Mouse (Mus musculus): Measurements from ENCODE around the gene Lce3d.
A peak's percentile ranks its signal among the peaks of the same experiment; 100 is the strongest.

Gene Lce3d

DNA sequence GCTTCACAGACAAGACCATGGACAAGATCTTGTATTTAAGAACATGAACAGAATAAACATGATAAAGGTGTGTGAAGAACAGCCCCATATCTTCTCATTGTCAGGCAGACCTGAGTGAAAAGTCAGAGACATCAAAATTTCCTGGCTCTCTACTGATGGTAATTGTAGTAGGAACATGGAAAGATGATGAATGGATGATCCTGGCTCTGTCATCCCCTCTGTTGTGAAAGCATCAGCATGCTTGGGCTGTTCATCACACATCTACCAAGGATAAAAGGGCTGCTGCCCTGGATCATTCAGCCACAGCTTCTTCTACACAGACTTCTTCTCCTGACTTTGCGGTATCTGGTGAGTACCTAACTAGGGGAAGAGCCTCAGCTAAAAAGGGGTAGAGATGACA, at the start of gene Lce3d:
Lce3d (plus strand) TSS at position 301 of the 400 bp plus-strand sequence.
- DNase-seq = no peak

DNA sequence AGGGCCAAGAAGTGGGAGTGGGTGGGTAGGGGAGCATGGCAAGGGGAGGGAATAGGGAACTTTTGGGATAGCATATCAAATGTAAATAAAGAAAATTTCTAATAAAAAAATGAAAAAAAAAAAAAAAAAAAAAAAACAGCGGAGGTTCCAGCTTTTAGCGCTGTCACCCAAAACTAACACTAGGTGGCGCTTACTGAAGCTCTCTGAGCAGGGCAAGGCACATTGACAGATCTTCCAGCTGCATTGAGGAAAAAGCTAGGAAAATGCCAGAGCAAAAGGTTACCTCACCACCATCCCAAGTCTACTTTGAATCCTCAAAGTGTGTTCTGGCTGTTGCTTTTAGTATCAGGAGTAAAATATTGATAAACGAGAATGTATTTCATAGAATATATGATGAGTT, 49.6 kb upstream of the Lce3d start:
- no peak for DNase-seq

DNA sequence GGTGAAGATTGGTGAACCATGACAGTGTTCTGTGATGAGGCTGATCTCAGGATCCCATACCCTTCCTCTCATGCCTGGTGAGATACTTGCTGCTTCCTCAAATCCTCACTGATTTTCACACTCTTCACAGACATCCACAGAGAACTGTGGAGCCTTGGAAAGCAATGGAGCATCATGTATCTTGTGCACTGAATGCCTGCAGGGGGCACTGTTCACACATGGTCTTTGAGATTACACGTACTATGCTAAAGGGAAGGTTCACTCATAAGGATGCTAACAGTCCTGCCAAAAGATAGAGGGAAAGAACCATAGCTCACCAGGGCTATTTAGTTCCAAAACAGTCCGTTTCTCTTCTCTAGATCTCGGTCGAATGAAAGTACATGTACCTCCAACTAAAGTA, 36.8 kb upstream of the Lce3d start:
- peak; percentile 11 for DNase-seq

DNA sequence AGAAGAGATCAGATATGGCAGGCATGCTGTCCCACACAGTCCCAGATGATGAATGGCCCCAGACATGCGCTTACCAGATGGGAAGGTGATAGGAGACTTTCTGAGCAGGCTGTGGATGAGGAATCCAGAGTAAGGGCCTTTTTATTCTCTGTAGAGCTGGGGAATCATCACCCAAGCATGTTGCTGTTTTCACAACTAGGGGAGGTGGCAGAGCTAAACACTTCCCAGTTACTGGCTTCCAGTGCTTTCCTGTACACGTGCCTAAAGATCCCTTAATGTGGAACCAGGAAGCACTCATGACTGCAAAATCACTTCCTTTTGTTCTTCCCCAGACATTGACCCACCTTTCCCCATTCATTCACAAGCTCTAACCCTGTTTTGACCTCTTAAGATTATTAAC, 31.1 kb upstream of the Lce3d start, which contains the start of gene Lce3a:
Lce3a (minus strand) TSS at position 101 of the 400 bp plus-strand sequence.
- no peak for DNase-seq

DNA sequence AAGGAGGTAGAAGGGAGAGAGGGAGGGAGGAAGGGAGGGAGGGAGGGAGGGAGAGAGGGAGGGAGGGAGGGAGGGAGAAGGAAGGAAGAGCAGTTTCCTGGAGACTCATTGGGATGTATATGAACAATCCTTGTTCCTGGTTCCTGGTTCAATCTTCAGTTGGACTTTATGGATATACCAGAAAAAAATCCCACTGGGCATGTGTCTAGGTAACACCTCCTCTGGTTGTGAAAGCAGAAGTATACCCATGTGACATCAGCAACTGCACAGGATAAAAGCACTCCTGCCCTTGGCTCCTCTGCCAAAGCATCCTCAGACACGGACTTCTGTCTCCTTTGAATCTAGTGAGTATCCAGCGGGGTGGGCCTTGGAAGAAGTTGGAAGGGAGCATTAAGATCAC, 24.5 kb upstream of the Lce3d start, which contains the start of gene Lce3b:
Lce3b (plus strand) TSS at position 301 of the 400 bp plus-strand sequence.
- no peak for DNase-seq

DNA sequence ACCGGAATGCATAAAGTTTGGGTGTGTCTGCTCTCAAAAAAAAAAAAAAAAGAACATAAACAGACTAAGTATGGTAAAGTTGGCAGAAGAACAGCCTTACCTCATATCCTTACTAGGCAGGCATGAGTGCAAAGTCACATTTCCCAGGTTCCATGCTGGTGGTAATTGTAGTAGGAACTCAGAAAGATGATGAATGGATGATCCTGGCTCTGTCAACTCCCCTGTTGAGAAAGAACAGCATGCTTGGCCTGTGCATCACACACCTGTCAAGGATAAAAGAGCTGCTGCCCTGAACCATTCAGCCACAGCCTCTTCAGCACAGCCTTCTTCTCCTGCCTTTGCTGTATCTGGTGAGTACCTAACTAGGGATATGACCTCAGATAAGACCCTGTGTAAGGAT, 13.0 kb upstream of the Lce3d start, which contains the start of gene Lce3c:
Lce3c (plus strand) TSS at position 301 of the 400 bp plus-strand sequence.
- no peak for DNase-seq

DNA sequence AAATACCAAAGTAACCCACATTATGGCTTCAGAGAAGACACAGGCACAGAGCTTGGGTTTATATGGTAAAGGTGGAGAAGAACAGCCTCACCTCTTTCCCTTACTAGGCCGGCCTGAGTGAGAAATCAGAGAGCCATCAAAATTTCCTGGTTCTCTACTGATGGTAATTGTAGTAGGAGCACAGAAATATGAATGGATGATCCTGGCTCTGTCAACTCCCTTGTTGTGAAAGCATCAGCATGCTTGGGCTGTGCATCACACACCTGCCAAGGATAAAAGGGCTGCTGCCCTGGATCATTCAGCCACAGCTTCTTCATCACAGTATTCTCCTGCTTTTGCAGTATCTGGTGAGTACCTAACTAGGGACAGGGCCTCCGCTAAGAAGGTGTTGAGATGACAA, 9.6 kb downstream of the Lce3d start, which contains the start of gene Lce3e:
Lce3e (plus strand) TSS at position 301 of the 400 bp plus-strand sequence.
- DNase-seq = no peak

DNA sequence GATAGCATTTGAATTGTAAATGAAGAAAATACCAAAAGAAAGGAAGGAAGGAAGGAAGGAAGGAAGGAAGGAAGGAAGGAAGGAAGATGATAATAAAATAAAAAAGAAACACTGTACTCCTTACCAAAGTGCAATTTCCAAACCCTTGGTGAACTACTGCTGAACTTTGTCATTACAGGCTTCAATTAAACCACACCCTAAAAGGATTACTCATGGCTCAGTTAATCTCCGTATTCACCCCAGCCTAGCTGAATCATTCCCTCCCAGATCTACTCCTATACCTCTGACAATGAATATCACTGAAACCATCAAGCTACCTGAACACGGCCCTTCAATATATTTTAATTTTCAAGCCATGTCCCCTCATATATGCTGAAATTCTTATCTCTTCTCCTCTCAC, 21.3 kb downstream of the Lce3d start:
- no peak for DNase-seq

DNA sequence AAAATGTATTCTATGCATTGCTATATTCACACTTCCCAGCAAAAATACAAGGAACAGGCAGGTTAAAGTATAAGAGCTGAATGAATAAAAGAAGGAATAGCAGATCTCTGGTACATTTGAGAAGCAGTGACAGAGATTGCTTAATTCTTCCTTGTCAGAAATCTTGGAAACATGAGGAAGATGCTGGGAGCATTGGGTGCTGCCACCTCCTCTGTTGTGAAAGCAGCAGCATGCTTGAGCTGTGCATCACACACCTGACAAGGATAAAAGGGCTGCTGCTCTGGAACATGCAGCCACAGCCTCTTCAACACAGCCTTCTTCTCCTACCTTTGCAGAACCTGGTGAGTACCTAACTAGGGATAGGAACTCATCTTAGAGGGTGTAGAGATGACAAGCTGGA, 34.7 kb downstream of the Lce3d start, which contains the start of gene Lce3f:
Lce3f (plus strand) TSS at position 301 of the 400 bp plus-strand sequence.
- DNase-seq = no peak

DNA sequence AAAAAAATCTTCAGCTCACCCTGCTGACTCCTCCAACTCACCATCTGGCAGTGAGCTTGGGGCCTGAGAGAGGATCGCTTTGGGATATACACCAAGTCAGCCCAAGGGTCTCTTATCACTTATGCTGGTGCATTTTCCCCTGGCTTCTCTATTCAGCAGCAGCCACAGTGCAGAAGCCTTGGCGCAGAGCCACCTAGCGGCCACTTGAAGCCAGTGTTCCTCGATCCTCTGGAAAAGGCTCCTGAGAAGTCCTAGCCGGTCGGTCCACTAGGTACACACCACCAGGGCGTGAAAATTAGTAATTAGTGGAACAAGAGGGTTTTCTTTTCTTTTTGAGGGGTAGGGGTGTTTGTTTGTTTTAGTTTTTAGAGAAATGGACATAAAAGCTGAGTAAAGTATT, 41.5 kb downstream of the Lce3d start:
- peak; percentile 71 for DNase-seq

DNA sequence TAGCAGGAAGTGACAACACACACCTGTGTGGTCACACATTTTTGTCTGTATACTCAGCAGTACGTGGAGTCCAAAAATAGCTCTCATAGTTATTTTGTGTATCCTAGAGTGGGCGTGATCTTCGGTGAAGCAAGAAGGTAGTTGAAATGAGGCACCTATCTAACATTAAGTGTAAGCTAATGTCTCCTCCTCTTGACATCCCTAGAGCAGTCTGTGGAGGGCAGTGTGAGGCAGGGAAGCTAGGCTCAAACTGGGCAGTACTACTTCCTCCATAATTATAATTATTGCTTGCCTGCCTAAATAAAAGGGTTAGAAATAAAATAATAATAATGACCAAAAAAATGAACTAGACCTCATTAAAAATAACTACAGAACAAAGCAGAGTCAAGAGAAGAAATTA, 43.4 kb downstream of the Lce3d start:
- no peak for DNase-seq

DNA sequence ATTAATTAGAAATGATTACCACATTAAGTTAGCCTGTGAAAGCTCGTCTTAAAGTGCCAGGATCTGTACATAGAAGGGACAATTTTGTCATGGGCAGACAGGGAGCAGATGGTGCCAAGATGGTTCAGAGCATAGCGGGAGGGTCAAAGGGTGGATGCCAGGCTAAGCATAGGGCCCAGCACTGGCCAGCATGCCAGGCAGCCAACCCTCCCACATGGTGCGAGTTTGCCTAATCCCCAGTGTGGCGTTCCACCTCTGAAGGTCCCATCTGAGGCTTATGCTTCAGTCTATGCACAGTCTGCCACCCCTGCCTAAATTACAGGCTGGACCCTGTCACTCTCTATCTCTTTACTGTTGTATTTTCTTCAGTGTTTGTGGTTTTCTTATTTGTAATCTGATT, 45.7 kb downstream of the Lce3d start:
- DNase-seq = no peak
